Mouse (Mus musculus) bone marrow macrophage, adult 2 months (primary cell): Measurements from ENCODE around the gene Megf11. TPM values are rescaled to one million over a fixed set of nuclear protein-coding genes. Genes with fewer than 3 reads are reported as not detected.

Experiments
- H3K27ac ChIP-seq: 2 replicates; pipeline ENCODE4 v1.5.1; 2012; ENCODE audit warnings: low read depth, low read length; ENCODE audit not compliant: insufficient read depth
- H3K4me1 ChIP-seq: 2 replicates; pipeline ENCODE4 v1.6.1; 2012; ENCODE audit warnings: low read length; ENCODE audit not compliant: control insufficient read depth, insufficient read depth
- H3K4me3 ChIP-seq: 2 replicates; pipeline ENCODE4 v1.5.1; 2012; ENCODE audit warnings: mild to moderate bottlenecking, low read length, moderate library complexity; ENCODE audit not compliant: insufficient read depth
- CTCF ChIP-seq: IDR thresholded peaks from 2 replicates; pipeline ENCODE4 v1.5.1; 2012; ENCODE audit warnings: low read depth, mild to moderate bottlenecking, low read length, moderate library complexity
- POLR2A ChIP-seq: IDR thresholded peaks from 2 replicates; pipeline ENCODE4 v1.6.1; 2012; ENCODE audit warnings: mild to moderate bottlenecking, low read depth, low read length, borderline replicate concordance
- polyA plus RNA-seq: library from polyadenylated mRNA; stranded (reverse); fragments of >200 nt; gene quantifications from 2 replicates; pipeline ENCODE4 v1.2.4, GENCODE M21; 2012; ENCODE audit not compliant: missing spikeins, insufficient read depth, insufficient read length

Megf11 gene
- polyA plus RNA-seq, 1 experiment = not detected

- H3K4me1 ChIP-seq = peaks cover 4% of the 10 kb centered on the region
- no peak overlapping the region for H3K27ac ChIP-seq
- TF ChIP-seq CTCF = no peak
- TF ChIP-seq POLR2A = no peak
- no peak overlapping the region for H3K4me3 ChIP-seq
Measured at GRCm38 (mm10) chr9:64533488-64534119, 148.2 kb downstream of the Megf11 start.

- Histone ChIP-seq H3K4me3 (no peak overlapping the region), H3K27ac (no peak overlapping the region), H3K4me1 (peaks cover 4% of the 10 kb centered on the region)
- TF ChIP-seq POLR2A = no peak
- no peak for TF ChIP-seq CTCF
Measured at GRCm38 (mm10) chr9:64534313-64534712, 148.9 kb downstream of the Megf11 start.

GRCm38 (mm10) chr9:64534856-64535539, 149.6 kb downstream of the Megf11 start:
- H3K27ac ChIP-seq = no peak overlapping the region

GRCm38 (mm10) chr9:64537821-64538220, 152.4 kb downstream of the Megf11 start:
- TF ChIP-seq POLR2A (no peak), CTCF (no peak)
- H3K4me1 ChIP-seq = peaks cover 4% of the 10 kb centered on the region
- H3K27ac ChIP-seq = no peak overlapping the region
- no peak overlapping the region for H3K4me3 ChIP-seq

More at GRCm38 (mm10) chr9:64534856-64535539, 149.6 kb downstream of the Megf11 start:
- TF ChIP-seq POLR2A (no peak), CTCF (no peak)
- peaks cover 4% of the 10 kb centered on the region for H3K4me1 ChIP-seq
- H3K4me3 ChIP-seq = no peak overlapping the region

GRCm38 (mm10) chr9:64542246-64542645, 156.8 kb downstream of the Megf11 start:
- H3K27ac ChIP-seq = no peak overlapping the region

GRCm38 (mm10) chr9:64543125-64543524, 157.7 kb downstream of the Megf11 start:
- Histone ChIP-seq H3K4me1 (no peaks in the 10 kb centered on the region; the same call in 1 of the 2 replicates), H3K4me3 (no peak overlapping the region), H3K27ac (no peak overlapping the region)
- no peak for TF ChIP-seq POLR2A
- TF ChIP-seq CTCF = no peak

More at GRCm38 (mm10) chr9:64542246-64542645, 156.8 kb downstream of the Megf11 start:
- H3K4me3 ChIP-seq = no peak overlapping the region
- peaks cover 4% of the 10 kb centered on the region for H3K4me1 ChIP-seq
- TF ChIP-seq POLR2A (no peak), CTCF (no peak)

- Histone ChIP-seq H3K4me3 (no peak overlapping the region), H3K4me1 (no peaks in the 10 kb centered on the region), H3K27ac (no peak overlapping the region)
- TF ChIP-seq POLR2A = no peak
- TF ChIP-seq CTCF = no peak
Measured at GRCm38 (mm10) chr9:64546344-64546991, 161.0 kb downstream of the Megf11 start.

GRCm38 (mm10) chr9:64548332-64548731, 162.9 kb downstream of the Megf11 start:
- TF ChIP-seq CTCF = no peak
- TF ChIP-seq POLR2A = no peak
- no peak overlapping the region for H3K4me3 ChIP-seq
- H3K27ac ChIP-seq = no peak overlapping the region
- no peaks in the 10 kb centered on the region for H3K4me1 ChIP-seq

GRCm38 (mm10) chr9:64551307-64551706, 165.9 kb downstream of the Megf11 start:
- no peak for TF ChIP-seq CTCF
- TF ChIP-seq POLR2A = no peak
- Histone ChIP-seq H3K27ac (no peak overlapping the region), H3K4me1 (no peaks in the 10 kb centered on the region), H3K4me3 (no peak overlapping the region)

- H3K27ac ChIP-seq = no peak overlapping the region
- TF ChIP-seq POLR2A (no peak), CTCF (no peak)
- no peaks in the 10 kb centered on the region for H3K4me1 ChIP-seq
- no peak overlapping the region for H3K4me3 ChIP-seq
Measured at GRCm38 (mm10) chr9:64552046-64552445, 166.6 kb downstream of the Megf11 start.
